Mouse (Mus musculus): ENCODE measurements around the gene Cox14.

GRCm38 (mm10) chr15:99719865-99720264 lies 5.6 kb upstream of the Cox14 start:
- TF ChIP-seq CTCF (IDR thresholded peaks at IDR 0.05; ENCODE audit: low read depth): no peak
- TF ChIP-seq EP300 (IDR thresholded peaks at IDR 0.05; ENCODE audit: low read depth): no peak

Measured in liver, postnatal 0 days (tissue).